Mouse (Mus musculus): ENCODE results near the gene Crhr1. TPM values are rescaled to one million over a fixed set of nuclear protein-coding genes. Genes with fewer than 3 reads are reported as not detected.
"Not testable (repeated sequence)": the region's sequence is repeated elsewhere in the genome, so short reads cannot be mapped to it uniquely, and the experiment has no call there.

The Crhr1 gene
- polyA plus RNA-seq, 3 experiments from 2014 or later: not detected

DNA sequence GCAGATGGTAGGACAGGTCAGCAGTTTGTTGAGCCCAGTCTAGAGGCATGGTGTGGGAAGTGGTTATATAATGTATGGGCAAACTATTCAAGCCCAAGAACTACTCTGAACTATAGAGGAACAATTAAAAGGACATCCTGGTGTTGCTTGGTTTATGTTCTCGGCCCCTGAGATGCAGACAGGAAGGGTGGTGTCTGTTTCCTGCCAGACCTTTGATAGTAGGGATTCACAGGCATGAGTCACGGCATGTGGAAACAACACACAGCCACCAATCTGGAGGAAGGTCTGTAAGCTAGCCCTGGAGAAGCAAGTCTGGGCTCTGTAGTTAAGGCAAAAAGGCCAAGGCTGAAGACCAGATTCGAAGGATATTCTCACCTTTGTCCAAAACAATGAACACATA, 70.6 kb downstream of the Crhr1 start:
- no peak for ATAC-seq

DNA sequence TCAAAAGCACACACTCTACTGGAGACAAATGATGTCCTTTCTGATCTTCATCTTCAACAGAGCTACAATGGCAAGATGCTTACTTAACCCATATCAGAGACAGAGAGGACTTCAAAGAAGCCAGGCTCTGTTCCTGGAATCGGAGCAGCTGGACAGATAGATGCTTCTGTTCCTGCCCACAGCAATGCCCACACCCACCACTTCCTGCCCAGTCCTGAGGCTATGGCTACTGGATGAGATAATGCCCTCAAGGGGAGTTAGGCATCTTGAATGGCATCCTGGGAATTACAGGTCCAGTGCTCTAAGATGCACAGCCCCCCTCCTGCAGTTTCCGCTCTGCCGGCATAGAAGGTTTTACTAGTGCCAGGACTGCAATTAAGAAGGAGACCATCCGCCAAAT, 73.9 kb downstream of the Crhr1 start:
- no peak for ATAC-seq

DNA sequence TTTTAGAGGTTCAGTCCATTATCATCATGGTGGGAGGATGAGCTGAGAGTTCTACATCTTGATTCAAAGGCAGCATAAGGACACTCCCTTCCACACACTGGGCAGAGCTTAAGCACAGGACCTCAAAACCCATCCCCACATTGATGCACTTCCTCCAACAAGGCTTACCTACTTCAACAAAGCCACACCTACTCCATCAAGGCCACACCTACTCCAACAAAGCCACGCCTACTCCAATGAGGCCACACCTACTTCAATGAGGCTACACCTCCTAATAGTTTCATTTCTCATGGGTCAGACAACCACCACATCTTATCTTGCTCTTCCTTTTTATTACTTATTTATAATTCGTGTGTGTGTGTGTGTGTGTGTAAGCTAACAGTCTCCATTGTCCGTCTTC, 76.4 kb downstream of the Crhr1 start:
- ATAC-seq: no peak

DNA sequence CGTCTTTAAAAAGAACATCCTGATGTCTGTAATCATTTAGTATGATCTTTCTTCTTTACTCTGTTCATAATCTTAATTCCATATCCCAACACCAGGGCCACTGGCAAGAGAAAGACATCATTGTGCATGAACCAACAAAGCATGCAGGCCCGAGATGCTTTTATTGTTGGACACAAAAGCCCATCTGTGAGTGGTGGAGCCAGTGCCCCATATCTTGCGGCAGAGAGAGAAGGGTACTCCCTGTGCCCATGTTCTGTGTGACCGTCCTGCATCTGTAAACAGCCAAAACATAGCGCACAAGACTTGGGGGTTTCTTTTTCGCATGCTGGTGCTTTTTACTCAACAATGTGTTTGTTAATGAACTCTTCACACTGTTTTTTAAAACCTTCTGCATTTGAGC, 78.6 kb downstream of the Crhr1 start:
- no peak for ATAC-seq

DNA sequence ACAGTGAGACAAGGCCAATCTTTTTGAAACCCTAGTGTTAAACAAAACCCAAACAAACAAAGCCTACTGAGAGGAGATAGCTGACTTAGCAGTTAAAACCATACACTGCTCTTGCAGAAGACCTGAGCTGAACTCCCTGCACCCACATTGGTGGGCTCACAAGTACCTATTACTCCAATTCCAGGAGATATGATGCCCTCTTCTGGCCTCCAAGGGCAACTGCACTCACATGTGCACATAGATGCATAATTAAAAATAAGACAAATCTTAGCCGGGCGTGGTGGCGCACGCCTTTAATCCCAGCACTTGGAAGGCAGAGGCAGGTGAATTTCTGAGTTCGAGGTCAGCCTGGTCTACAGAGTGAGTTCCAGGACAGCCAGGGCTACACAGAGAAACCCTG, 81.5 kb downstream of the Crhr1 start:
- not testable (repeated sequence) for ATAC-seq

DNA sequence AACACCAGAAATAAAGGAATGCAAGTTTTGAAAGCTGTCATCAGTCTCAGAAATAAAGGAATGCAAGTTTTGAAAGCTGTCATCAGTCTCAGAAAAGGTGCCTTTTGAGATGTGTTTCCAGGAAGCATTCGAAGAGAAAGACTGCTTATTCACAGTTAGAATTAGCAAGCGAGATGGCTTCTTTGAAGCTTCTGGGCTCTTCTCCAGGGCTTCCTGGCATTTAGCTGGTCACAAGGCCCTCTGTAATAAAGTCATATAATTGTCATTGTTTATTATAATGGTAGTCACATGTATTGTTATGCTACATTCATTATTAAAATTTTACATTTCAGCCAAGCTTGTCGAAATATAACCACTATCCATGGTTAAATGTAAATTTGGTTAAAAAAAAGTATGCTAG, 85.4 kb downstream of the Crhr1 start:
- ATAC-seq: no peak

DNA sequence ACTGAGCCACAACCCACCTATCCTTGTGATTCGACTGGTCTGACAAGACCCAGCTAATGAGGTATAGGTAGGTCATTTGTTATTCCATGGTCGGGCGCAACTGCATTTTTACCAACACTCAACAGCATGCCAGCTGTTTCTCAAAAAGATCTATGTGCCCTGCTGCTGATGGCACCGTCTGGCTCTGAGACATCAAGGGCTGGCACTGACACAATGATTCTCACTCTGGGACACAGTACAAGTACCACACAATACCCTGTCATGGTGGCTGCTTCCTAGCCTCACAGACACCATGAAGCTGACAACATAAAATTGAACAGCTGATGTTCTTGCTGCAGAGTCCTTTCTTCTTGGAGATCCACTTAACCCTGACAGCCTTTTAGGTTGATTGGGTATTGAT, 87.6 kb downstream of the Crhr1 start:
- ATAC-seq: no peak

DNA sequence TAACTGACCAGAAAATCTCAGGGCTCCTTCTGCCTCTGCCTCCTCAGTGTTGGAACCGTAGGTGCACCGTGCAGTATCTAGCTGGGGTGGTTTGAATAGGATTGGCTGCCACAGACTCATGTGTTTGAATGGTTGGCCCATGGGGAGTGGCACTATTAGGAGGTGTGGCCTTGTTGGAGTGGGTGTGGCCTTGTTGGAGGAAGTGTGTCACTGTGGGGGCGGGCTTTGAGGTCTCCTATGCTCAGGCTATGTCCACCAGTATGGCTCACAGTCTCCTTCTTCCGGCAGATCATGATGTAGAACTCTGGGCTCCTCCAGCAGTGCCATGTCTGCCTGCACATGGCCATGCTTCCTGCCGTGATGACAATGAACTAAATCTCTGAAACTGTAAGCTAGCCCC, 89.1 kb downstream of the Crhr1 start:
- no peak for ATAC-seq

DNA sequence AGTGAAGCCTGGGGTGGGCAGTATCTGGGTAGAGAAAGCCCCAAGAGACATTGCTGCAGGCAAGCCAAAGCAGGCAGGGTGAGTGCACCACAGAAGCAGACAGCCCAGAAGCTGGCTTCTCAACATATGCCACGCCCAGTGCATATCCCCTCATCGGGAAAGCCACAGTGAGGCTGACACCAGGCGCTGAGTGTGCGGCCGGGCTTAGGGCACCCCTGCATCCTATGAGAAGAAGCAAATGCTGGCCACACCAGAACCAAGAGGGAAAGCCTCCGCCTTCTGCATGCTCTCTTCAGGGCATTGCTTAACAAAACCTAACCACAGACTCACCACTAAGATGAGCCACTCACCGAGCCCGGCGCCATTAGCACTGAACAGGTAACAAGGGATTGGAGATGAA, 90.6 kb downstream of the Crhr1 start:
- ATAC-seq: no peak

Other genes starting within 250 kb of the Crhr1 start
- gene Nsf, start 178.8 kb upstream of the Crhr1 start, polyA plus RNA-seq (2017; shearing (Covaris generic)): 10 to 100 TPM; 52.2 to 85.6 (median 76.6) TPM
- 10 to 100 TPM; 12.1 to 14.5 (median 12.6) TPM for gene Arf2, start 166.1 kb upstream of the Crhr1 start, polyA plus RNA-seq (2017; shearing (Covaris generic))
- not detected for gene Sppl2c, start 53.5 kb downstream of the Crhr1 start, polyA plus RNA-seq (2017; shearing (Covaris generic))
- gene Mapt, start 98.5 kb downstream of the Crhr1 start, polyA plus RNA-seq (2017; shearing (Covaris generic)): under 1 TPM in 1 of 3 experiments, not detected in 2; 0.41 TPM